Mouse (Mus musculus): ENCODE measurements around the gene Capn10. TPM values are rescaled to one million over a fixed set of nuclear protein-coding genes. Genes with fewer than 3 reads are reported as not detected.
"Not testable (repeated sequence)": the region's sequence is repeated elsewhere in the genome, so short reads cannot be mapped to it uniquely, and the experiment has no call there.

The Capn10 gene
- total RNA-seq, 2 experiments from 2014 or later, result 5.5 to 7.9 TPM

GRCm38 (mm10) chr1:92919151-92919550 lies 15.0 kb upstream of the Capn10 start:
- DNase-seq, result no peak

GRCm38 (mm10) chr1:92919775-92920174 lies 14.4 kb upstream of the Capn10 start:
- no peak for DNase-seq

GRCm38 (mm10) chr1:92920474-92921200 lies 13.5 kb upstream of the Capn10 start:
- DNase-seq, result no peak

GRCm38 (mm10) chr1:92921496-92921895 lies 12.7 kb upstream of the Capn10 start:
- DNase-seq, result no peak

GRCm38 (mm10) chr1:92930171-92930706 lies 3.9 kb upstream of the Capn10 start:
- no peak for DNase-seq

- no peak for DNase-seq
These were observed 565 bp upstream of the Capn10 start for GRCm38 (mm10) chr1:92933611-92934010.

GRCm38 (mm10) chr1:92935054-92935962 lies 1.1 kb downstream of the Capn10 start:
- peak; percentile 45 for DNase-seq

- DNase-seq, result no peak
These were observed 1.8 kb downstream of the Capn10 start for GRCm38 (mm10) chr1:92935977-92936376.

- DNase-seq, result no peak
These were observed 2.3 kb downstream of the Capn10 start for GRCm38 (mm10) chr1:92936467-92936866.

- DNase-seq, result no peak
These were observed 3.6 kb downstream of the Capn10 start for GRCm38 (mm10) chr1:92937797-92938196.

GRCm38 (mm10) chr1:92939746-92940145 lies 5.6 kb downstream of the Capn10 start:
- no peak for DNase-seq

GRCm38 (mm10) chr1:92943219-92943989 lies 9.2 kb downstream of the Capn10 start:
- DNase-seq, result no peak

- no peak for DNase-seq
These were observed 13.8 kb downstream of the Capn10 start for GRCm38 (mm10) chr1:92947966-92948365.

GRCm38 (mm10) chr1:92949426-92949825 lies 15.2 kb downstream of the Capn10 start:
- peak; percentile 29 for DNase-seq

GRCm38 (mm10) chr1:92950607-92951006 lies 16.4 kb downstream of the Capn10 start, which contains the start of gene Gpr35:
TSS of gene Gpr35 (plus strand) at chr1:92950865.
- DNase-seq, result no peak

GRCm38 (mm10) chr1:92953641-92954040 lies 19.5 kb downstream of the Capn10 start:
- DNase-seq, result no peak

GRCm38 (mm10) chr1:92956571-92957335 lies 22.6 kb downstream of the Capn10 start:
- peak; percentile 65 for DNase-seq

- no peak for DNase-seq
These were observed 24.8 kb downstream of the Capn10 start for GRCm38 (mm10) chr1:92958999-92959398.

- not testable (repeated sequence) for DNase-seq
These were observed 36.6 kb downstream of the Capn10 start for GRCm38 (mm10) chr1:92970791-92971190.

- DNase-seq, result no peak
These were observed 38.0 kb downstream of the Capn10 start for GRCm38 (mm10) chr1:92971879-92972795.
